Mouse (Mus musculus) spleen, postnatal 10 days (tissue): ENCODE results near the gene Adamtsl1.

Experiments
- DNase-seq, 2 experiments: peaks; one replicate each; pipeline ENCODE4 v3.0.0; 2021 to 2022; ENCODE audit warnings: low spot score in 2 of 2

Gene Adamtsl1

DNA sequence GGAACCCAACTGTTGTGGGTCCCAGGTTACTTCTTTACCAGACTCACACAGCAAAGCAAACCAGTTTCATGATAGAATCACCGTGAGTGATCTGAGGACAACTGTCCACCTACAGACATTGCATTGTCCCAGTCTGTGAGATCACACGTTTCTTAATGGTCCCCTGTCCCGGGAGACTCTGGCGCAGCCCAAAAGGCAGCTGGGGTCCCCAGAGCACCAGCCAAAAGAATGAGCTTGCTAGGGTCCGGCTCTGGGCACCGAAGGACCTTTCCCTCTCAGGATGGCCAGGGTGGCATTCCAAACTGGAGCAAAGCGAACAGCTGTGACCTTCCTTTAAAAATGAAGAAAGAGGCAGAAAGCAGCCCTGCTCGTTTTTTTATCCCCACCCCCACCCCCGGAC is at the start of gene Adamtsl1:
Gene Adamtsl1, plus strand, starts transcription at position 381 of the 400 bp plus-strand sequence.
- DNase-seq = no peak

DNA sequence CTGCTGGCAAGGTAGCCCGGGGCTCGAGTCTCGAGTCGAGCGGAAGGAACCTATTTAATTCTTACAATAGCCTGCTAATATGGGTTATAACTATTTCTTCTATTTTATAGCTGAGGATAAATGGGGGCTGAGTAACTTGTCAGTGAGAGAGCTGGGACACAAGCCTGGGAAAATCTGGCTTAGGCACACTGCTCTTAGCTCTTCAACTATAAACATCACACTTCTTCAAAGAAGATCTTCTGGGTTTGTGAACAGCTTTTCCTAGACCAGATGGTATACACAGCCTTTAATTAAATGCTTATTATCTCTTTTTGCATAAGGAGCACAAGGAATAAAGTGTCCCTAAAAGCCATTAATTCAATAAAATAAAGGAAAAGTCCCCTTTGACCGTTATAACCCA is 30.4 kb upstream of the Adamtsl1 start:
- no peak for DNase-seq

DNA sequence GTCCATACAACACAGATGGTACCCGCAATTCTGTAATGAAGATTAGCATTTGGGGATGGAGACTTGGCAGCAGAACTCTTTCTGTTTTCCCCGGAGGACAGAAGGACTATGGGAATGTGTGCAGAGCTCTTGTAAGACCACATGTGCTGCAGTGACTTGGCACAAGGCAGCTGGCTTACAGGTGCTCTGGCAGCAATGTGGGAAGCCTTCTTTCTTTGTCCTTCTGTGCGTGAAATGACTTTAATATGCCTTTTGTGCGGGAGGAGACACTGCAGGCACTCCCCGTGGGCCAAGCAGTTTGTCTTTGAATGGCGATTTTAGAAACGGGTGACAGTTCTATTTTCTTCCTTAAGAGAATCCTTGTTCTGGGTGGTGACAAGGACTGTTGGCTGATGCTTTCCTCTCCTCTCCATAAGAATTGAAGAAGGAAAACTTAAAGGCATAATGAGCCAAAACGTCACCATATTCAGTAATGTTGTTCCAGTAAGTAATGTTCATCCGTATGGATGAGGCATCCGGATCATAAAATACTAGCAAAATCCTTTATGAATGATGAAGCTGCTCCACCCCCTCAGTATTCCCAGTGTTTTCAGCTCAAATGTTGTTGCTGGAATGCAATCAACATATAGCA is 27.5 kb upstream of the Adamtsl1 start:
- no peak for DNase-seq

DNA sequence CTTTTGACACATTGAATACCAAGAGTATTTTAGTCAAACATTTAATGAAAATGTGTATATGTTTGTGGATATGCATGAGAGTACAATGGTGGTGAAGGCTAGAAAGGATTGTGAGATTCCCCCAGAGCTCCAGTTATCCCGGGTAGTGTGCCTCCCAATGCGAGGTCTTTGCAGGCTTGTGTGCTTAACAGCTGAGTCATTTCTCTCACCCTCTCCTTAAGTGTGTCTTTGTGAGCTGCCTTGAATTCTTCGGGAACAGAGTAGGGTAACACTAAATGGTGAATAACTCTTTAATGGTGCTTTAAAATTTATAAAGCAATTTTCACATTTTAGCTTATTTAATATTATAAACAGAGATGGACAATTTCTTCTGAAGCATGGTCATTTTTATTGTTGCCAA is 8.3 kb upstream of the Adamtsl1 start:
- DNase-seq = no peak

DNA sequence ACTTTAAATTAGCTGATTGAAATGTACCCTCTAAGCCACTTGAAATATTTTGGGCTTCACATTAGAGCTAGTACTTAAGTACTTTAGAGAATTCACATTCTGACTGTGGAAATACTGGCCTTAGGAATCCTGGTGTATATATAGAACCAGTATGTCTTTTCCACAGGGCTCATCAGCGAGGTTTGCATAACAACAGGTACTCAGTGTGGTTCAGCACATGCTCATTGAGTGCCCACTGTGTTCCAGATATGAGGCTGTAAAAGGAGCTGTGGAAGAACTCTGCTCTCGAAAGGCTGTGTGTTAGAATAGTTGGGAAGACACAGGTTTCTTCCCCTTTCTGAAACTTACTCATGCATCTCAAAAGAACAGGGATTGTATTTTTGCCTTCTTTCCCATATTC is 7.0 kb upstream of the Adamtsl1 start:
- DNase-seq = no peak

DNA sequence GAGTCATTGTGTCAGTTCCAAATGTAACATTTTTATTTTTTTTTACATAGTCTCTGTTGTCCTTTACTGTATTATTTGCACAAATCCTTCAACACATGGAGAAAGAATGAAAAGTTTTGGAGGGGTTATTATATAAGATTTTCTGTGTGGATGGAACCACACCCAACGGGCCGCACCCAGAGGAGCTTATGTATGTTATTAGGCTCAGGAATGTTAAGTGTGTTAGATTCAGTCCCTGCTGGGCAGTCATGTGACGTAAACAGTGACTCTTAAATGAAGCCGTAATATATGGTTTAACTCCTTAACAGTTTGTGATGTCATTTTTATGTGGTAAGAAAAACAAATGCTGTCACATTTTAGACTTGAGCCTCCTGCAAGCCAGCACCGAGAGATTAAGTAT is 6.5 kb upstream of the Adamtsl1 start:
- no peak for DNase-seq

DNA sequence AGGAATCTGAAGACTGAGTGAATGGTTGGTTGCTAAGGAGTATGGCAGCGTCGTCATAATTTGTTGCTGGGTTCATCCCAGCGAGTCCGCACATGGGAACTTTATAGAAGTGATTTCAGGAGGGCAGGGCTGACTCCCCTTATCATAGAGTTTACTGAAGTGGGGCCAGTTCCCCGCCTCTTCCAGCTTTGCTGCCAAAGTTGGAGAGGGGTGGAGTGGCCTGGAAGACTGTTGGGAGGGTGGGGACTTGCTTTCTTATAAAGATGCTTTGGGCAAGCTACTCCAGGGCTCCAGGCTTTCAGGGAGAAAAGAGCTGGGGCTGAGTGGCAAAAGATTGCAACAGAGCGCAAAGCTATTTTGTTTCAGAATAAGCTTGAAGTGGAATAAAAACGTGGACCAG is 684 bp upstream of the Adamtsl1 start:
- no peak for DNase-seq

DNA sequence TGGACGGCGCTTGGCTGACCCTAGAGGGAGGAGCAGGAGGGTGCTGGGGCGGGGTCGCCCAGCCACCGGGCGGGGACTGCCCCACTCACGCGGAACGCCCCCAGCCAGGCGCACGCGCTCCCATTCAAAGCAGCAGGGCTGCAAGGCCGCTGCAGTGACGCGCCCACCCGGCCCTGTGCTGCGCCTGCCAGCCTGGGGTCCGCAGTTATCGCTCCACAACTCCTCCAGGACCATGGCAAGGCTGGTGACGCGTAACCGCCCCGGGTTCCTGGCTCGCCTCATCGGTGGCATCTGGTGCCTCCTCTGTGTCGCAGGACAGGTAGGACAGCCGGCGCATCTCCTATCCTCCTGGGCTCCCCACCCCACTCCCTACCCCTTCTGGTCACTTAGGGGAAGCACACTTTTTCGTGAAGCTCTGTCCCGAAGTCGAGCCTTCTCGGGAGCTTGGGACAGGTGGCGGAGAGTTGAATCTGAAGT is 271 bp downstream of the Adamtsl1 start:
- no peak for DNase-seq

DNA sequence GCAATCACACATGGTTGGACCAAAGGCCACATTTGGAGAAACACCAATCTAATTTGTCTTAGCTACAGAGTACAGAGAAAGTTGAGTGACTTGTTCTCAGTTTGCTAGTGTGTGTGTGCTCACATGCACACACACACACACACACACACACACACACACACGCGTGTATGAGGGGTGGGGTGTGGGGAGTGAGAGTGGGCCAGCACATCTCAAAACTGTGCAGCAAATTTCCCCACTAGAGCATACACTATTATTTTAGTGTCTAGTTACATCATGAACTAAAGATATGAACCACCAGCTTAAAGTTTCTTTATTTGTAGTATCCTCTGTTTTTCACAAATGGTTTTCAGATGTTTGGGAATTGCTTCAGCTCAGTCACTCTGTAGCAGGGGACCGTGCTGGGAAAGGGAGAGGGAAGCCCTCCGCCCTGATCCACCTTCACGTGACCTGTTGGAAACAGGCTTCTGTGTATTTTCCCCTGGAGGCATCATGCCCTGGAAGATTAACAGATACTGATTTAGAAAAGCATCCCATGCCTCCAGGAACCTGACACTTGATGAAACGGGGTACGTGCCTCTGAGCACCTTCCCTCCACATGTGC is 13.1 kb downstream of the Adamtsl1 start:
- no peak for DNase-seq

DNA sequence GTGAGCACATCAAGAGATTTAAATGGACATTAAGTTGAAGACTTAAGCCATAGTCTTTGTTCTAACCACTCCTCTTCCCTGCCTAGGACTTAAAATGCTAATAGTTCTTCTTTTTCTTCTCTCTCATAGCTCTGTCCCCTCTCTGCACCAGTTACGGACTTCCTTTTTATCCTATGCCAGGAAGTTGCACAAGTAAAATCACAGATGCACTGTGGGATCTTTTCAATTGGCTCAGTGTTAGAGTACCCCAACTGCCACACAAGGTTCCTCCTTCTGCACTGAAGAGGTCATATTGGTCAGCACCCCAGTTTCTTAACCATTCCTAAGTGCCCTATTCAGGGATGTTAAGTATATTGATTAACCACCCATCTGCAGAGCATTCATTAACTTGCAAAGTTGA is 15.9 kb downstream of the Adamtsl1 start:
- no peak for DNase-seq

DNA sequence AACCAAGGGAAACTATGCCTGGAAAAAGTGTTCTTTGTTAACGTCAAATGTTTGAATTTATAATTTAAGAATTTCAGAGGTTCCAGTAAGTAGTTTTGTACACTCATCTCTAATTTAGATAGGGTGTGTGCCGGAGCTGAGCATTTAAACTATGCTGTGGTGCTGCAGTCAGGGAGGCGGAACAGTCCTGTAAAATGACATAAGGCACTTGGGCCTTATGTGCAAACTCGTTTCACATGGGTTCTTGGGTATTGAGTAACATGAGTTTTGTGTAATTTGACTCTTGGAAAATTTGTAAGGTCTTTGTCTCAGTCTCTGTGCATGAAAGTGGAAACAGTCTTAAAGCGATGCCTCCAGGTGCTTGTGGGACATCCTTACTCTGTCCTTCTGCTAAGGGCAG is 25.7 kb downstream of the Adamtsl1 start:
- no peak for DNase-seq

DNA sequence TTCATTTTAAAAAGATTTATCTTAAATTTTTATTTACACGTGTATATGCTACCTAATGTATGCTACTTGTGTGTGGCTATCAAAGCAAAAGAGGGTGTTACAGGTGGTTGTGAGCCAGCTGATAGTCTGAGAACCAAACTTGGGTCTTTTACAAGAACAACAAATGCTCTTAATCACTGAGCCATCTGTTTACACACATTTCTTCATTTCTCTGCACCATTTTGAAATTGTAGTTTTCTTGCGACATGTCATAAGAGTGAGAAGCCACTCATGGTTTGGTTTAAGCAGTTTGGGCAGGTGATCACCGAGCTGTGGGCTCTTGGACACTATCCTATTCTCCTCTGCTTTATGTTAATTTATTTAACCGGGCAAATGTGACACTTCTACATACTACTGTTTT is 29.2 kb downstream of the Adamtsl1 start:
- no peak for DNase-seq

DNA sequence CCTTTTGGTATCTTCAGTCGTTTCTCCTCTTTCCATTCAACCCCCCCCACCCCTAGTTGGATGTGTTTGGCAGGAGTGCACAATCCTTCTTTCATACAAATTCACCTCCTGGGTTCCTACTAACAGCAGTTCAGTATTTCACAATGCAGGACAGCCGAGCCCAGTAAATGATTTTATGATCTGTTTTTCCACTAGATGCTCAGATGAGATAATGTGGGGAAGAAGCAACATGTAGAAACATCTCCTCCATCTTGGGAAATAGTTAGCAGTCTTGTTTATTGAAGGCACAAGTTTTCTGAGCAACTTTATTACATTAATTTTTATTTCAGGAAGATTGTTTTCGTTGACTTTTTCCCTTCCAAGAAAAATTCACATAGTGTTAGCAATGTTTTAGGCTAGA is 40.7 kb downstream of the Adamtsl1 start:
- no peak for DNase-seq

DNA sequence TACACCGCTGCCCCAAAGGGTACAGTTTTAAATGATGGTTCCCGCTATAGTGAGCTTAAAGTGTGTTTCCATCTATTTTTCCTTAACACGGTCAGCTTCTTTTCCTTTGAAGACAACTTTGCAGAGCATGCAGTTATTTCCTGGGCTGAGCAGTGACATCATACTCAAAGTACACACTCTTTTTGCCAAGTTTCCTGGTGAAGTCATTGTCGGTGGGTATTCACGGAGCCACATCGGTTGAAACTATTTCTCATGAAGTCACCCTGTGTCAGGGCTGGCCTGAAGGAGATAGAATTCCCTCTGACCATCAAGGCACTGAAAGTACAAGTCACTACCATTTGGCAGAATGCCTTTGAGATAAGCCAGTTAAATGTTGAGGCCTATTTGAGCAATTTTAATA is 45.8 kb downstream of the Adamtsl1 start:
- no peak for DNase-seq

DNA sequence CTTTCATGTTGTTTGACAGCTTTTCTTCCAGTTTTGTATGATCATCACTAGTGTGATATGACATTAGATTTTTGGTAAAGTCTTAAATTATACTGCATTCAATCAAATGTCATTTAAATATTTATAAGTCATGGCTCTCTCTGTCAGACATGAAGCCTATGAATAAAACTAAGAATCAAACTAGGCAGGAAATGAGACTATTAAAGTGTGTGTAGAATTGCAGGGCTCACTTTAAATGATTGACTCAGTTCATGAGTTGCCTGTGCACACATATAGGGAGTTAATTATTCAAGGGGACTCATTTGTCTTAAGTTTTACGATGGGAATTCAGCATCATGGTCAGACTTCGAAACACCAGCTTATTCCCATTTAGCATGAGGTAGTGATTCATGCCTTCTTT is 71.5 kb downstream of the Adamtsl1 start:
- DNase-seq = no peak

DNA sequence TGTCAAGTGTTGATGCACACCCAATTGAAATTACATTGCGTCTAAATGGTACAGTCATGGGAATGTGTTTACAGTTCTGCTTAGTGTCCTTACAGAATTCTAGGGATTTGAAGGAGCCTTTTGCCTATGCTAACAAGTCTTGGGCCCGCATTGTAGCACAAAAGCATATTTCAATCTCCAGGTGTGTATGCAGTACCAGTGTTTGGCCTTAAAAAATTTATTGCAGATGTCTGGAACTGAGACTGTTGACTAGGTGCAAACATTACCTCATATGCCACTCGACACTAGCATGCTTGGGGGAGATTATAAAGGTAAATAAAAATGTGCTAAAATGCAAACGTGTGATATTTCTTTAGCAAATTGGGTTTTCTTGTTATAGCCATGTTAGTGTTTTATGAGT is 75.0 kb downstream of the Adamtsl1 start:
- no peak for DNase-seq

DNA sequence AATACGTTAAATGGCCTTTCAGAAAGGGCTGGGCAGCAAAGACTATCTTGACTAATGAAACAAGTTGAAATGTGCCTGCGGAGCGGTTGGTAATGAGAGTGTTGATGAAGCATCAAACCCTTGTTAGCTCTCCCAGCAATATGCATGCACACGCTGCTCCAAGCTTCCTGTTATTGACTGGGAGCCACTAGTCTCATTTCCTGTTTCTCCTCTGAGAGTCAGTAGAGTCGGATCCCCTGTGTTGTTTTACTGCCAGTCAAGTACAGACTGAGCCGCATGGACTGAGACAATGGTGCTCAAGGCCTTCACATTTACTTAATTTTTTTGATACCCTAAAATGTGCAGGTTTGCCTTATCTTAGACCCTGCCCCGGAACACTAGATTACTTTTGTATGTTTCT is 77.1 kb downstream of the Adamtsl1 start:
- DNase-seq = no peak

DNA sequence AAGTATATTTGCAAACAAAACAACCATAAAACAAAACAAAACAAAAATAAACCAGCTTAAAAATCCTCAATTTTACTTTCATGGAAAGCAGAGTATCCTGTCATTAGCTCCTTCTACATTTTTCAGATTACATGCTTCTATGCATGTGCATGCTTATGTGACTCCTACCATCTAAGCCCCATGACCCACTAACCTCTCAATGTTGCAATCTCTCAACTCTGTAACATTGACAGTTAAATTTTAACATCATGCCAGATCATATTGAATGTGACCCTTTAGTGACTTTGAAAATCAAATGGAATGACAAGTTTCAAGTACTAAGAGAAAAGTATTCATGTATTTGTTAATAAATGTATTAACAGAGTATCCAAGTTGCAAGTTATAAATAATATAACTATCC is 80.2 kb downstream of the Adamtsl1 start:
- no peak for DNase-seq

DNA sequence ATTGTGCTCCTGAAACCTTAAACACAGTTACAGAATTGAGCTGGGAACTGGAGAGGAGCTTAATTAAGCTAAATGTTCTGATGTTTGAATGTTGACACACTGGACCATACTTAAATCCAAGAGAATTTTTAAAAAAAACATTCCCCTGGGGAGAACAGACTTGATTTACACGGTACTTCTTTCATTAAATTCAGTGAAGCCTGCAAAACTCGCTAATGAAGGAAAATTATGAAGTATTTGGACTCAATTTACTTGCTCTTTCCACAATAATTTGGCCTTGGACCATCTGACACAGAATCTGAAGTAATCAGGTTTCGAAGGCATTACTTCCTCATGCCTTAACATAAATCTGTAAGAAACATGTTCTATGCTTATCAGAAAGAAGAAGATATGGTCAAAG is 99.4 kb downstream of the Adamtsl1 start:
- no peak for DNase-seq

DNA sequence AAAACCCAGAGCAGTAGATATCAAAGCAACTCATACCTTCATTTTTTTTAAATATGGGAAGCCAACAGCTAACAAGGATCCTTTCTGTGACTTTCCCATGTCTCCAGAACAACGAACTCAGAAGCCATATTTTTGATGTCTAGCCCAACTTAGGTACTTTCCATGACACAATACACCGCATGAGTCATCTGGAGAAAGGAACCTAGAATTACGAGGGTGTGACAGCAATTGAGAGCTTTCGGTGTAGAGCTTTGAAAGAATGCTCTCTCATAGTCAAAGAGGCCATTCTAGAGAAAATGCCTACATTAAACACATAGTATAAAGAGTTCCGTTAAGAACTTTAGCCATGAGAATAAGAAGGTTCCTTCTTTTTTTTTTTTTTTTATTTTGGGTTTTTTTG is 104.8 kb downstream of the Adamtsl1 start:
- no peak for DNase-seq

DNA sequence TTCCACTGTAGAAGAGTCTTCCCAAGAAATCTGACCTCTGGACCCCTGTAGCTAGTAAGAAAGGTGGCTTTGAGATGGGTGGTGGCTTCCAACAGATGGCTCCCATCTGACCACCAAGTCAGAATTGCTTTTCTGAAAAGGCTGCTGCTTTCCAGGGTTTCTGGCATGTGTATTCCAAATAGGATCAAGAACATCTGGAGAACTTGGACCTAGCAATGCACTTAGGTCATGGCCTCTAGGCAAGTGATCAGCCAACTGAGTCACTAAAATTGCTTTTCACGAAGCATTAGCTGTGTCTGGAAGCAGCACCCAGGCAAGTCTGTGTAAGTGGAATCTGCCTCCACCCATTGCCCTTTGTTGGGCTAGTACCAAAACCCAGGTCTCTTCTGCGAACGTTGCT is 105.3 kb downstream of the Adamtsl1 start:
- no peak for DNase-seq

DNA sequence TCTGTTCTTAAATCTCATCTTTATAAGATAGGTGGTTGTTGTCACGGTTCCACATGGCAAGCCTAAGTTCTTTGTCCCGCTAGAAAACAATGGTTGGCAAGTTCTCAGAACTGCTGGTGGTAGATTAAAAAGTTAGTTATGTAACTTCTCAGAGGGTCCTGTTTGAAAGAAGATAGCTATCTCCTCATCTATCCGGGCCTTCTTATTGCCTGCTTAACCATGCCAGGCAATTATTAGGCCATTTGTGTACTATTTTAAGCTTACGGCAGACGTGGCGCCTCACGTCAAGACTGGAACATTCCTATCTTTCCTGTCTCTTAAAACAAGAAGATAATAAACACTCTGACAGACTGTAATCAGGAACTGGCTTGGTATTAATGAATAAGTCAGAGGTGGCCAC is 115.4 kb downstream of the Adamtsl1 start:
- no peak for DNase-seq

DNA sequence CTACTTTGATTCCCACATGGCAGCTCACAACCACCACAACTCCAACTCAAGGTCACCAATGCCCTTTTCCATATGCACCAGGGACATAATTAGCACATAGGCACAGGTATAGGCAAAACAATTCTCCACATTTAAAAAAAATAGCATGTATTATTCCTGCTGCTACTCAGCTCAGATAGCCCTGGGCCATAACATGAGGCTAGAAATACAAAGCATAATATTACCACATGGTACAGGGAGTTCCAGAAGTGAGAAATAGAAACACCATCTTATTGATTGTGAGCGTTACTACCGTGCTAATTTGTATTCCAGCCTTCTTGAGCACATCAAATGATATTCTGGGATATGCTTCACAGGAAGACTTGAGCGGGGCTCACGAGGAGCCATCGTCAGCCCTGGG is 155.3 kb downstream of the Adamtsl1 start:
- no peak for DNase-seq

DNA sequence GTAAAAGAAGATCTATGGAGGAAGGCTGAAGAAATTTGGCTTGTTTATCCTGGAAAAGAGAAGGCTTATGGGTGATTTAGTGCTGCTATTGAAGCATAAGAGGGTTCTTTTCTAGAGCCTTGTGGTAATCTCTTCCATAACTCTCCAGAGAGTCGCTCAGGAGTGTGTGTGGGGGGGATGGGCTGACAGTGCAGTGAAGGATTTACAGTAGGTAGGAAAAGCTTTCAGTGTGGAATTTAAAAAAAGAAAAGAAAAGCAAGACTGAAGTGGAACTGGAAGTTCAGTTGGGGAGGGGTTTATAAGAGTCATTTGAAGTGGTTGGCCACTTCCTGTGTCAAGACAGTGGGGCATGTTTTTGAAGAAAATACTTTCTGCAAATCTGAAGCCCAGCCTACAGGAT is 155.8 kb downstream of the Adamtsl1 start:
- DNase-seq = no peak
